Mouse (Mus musculus): Measurements from ENCODE around the gene Sac3d1. TPM values are rescaled to one million over a fixed set of nuclear protein-coding genes. Genes with fewer than 3 reads are reported as not detected.

Gene Sac3d1
- total RNA-seq, 4 experiments from 2014 or later: 8.8 to 11.4 (median 11.3) TPM

DNA sequence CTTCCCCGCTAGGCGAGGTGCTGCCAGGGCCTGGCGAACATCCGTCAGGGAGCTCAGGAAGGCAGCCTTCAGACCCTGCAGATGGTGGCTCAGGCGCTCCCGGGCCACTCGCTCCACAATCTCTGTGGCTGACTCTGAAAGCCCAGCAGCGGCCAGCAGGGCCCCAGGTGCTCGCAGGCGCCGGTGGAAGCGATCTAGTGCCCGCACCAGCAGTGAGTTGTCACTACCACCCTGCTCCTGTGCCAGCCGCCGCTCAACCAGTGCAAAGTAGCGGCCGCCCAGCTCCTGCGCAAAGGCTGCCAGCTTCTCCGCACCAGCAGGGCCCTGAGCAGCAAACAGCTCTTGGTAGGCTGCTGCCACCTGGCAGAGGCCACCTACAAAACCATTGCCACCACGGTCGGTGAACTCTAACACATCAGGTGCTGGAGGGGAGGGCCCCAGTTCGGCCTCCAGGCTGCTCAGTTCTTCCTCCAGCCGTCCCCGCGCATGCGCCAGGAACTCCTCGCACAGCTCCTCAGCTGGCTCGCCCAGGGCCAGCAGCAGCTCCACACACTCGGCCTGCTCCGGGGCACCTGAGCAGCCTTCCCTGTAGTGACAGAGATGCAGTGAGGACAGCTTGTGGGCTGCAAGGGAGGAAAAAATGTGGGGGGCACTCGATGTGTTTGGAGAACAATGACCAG is 47.7 kb downstream of the Sac3d1 start:
- no peak for DNase-seq (ENCODE audit: low spot score in 2 of 2)

DNA sequence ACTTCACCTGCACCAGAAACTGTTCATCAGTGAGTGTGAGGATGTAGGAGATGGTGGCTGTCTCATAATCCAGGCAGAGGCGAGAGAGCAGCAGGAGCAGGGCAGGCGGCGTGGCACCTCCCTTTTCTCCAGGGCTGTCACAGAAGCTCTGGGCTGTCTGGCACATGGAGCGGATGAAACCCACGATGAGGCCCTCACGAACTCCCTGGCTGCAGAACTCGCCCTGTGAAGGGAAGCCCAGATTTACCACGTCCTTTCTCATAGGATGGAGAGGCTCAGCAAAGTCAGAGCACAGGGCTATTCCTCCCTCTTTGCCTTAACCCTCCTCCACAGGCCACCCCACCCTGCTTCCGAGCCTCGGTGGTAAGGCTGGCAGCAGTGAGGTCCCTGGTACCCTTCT is 48.6 kb downstream of the Sac3d1 start:
- no peak for DNase-seq (ENCODE audit: low spot score in 2 of 2)

DNA sequence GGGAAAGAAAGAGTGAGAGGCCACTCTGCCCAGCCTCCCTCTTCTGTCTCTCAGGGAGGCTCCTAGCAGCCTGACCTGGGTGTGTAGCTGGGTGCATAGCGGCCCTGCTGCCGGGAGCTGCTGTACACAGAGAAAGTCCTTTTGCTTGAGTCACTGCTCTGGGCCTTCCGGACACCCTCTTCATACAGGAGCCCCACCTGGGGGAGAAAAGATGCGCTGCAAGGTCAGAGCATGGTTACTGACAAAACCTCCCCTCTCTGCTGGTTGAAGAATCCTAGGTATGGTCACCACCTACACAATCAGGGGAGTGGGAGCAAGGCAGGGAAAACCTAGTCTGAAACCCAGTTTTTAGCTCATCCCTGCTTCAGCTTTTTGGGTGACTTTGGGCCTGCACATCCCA is 49.5 kb downstream of the Sac3d1 start:
- no peak for DNase-seq (ENCODE audit: low spot score in 2 of 2)

DNA sequence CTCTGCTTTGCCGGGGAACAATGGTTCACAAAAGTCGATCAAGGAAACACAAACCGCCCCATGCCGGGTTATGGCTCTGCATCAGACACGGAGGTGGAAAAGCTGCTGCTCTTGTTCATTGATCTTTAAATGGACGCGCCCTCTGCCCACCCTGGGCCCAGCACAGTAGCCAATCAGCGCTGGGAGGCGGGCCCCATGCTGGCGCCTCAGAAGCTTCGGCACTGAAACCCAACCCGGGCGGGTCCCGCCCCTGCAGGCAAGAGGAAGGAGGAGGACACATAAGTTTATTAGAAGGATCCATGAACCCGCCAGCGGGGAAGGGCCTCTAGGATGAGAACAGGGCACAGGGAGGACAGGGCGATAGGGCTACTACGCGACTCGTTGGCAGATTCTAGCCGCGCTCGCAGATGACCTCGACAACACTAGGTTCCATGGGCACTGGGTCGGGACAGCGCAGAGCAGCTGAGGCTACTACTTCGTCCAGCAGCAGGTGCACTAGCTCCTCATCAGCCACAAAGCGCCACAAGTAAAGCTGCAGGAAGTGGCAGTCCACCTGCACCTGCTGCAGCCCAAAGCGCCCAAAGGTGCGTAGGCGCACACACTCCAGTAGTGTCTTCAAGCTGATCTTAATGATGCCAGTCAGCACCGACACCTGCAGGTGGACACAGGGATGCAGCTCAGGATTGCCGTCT is 50.6 kb downstream of the Sac3d1 start, which contains the start of gene Tm7sf2:
Gene Tm7sf2, minus strand, starts transcription at position 650 of the 692 bp plus-strand sequence.
- peak; percentile 84 to 85 for DNase-seq (ENCODE audit: low spot score in 2 of 2)

DNA sequence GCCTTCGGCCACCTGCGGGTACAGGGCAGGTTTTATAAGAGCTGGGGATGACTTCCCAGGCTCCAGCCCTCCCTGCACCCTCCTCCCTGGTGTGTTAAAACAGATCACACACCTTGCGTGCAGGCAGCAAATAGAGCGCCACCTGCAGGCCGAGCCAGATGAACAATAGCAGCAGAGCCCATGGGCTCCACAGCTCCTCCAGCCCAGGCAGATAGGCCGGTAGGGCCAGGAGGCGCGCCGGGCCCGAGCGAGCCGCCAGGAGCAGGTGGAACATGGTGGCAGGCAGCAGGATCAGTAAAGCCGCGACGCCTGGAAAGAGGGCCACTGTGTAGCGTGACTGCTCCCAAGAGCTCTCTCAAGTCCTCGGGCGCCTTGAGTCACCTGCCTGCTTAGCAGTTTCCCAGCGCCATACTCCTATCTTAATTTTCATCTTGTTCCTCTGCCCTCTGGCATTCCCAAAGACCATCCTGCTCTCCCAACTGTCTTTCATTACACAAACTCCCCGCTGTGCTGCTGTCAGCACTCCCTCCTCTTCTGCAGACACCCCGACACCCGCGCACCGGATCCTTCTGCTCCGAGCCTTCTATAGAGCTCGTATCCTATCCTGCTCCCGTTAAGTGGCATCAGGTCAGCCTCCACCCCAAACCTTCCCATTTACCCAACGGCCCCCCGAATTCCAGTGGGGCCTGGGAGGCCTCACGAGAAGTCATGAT is 51.3 kb downstream of the Sac3d1 start:
- DNase-seq (ENCODE audit: low spot score in 2 of 2): peak; percentile 63 to 71

DNA sequence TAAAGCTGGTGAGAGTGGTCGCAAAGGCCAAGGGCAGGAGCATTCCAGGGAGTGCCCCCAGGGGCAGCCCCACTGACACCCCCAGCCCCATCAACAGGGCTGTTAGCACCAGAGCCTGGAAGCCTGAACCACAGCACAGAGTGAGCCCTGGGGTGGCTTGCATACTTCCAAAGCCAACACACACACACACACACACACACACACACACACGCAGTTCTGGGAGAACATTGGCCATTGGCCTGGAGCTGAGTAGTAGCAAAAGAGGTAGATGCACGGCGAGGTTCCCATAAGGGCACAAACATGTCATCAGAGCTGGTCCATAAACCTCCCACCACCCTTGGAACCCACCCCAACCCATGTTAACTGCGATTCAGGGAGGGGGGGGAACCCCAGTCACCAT is 51.9 kb downstream of the Sac3d1 start:
- no peak for DNase-seq (ENCODE audit: low spot score in 2 of 2)

Other genes starting within 250 kb of the Sac3d1 start
- gene Frmd8, start 243.4 kb downstream of the Sac3d1 start, total RNA-seq (2022): 1 to 10 TPM; 2.7 to 4.5 (median 3.0) TPM
- gene Slc25a45, start 240.8 kb downstream of the Sac3d1 start, total RNA-seq (2022): 1 to 10 TPM in 3 of 4 experiments, under 1 TPM in 1; 0.80 to 1.3 (median 1.1) TPM
- gene Tigd3, start 224.5 kb downstream of the Sac3d1 start, total RNA-seq (2022): under 1 TPM; 0.12 to 0.34 (median 0.26) TPM
- gene Dpf2, start 205.6 kb downstream of the Sac3d1 start, total RNA-seq (2022): 10 to 100 TPM; 70.5 to 97.8 (median 77.4) TPM
- 1 to 10 TPM; 8.6 to 9.9 (median 8.7) TPM for gene Cdc42ep2, start 193.8 kb downstream of the Sac3d1 start, total RNA-seq (2022)
- 1 to 10 TPM; 4.5 to 9.4 (median 7.2) TPM for gene Pola2, start 154.4 kb downstream of the Sac3d1 start, total RNA-seq (2022)
- not detected for gene Slc22a20, start 132.5 kb downstream of the Sac3d1 start, total RNA-seq (2022)
- gene Capn1, start 102.8 kb downstream of the Sac3d1 start, total RNA-seq (2022): 100 to 1,000 TPM in 1 of 4 experiments, 10 to 100 TPM in 3; 85.0 to 113 (median 89.0) TPM
- gene Syvn1, start 72.1 kb downstream of the Sac3d1 start, total RNA-seq (2022): 10 to 100 TPM; 14.5 to 19.6 (median 18.7) TPM
- 10 to 100 TPM; 21.2 to 23.0 (median 22.3) TPM for gene Mrpl49, start 60.9 kb downstream of the Sac3d1 start, total RNA-seq (2022)
- gene Fau, start 60.8 kb downstream of the Sac3d1 start, total RNA-seq (2022): 100 to 1,000 TPM; 428 to 532 (median 479) TPM
- gene Znhit2, start 57.5 kb downstream of the Sac3d1 start, total RNA-seq (2022): 10 to 100 TPM; 10.2 to 11.3 (median 11.0) TPM
- 1 to 10 TPM; 2.5 to 5.5 (median 4.0) TPM for gene Tm7sf2, start 50.3 kb downstream of the Sac3d1 start, total RNA-seq (2022)
- gene Vps51, start 41.4 kb downstream of the Sac3d1 start, total RNA-seq (2022): 10 to 100 TPM; 17.0 to 23.5 (median 20.4) TPM
- gene Tmem262, start 38.6 kb downstream of the Sac3d1 start, total RNA-seq (2022): not detected
- not detected for gene Gm28374, start 36.4 kb downstream of the Sac3d1 start, total RNA-seq (2022)
- gene Zfpl1, start 33.7 kb downstream of the Sac3d1 start, total RNA-seq (2022): 10 to 100 TPM; 11.0 to 15.0 (median 11.7) TPM
- not detected for gene Cdca5, start 33.7 kb downstream of the Sac3d1 start, total RNA-seq (2022)
- not detected for gene AC131692.1, start 24.2 kb downstream of the Sac3d1 start, total RNA-seq (2022)
- not detected for gene Naaladl1, start 12.9 kb downstream of the Sac3d1 start, total RNA-seq (2022)
- gene Snx15, start 9.7 kb upstream of the Sac3d1 start, total RNA-seq (2022): 10 to 100 TPM in 2 of 4 experiments, 1 to 10 TPM in 2; 8.0 to 10.9 (median 9.7) TPM
- under 1 TPM; 0.24 to 0.44 (median 0.41) TPM for gene Batf2, start 22.3 kb upstream of the Sac3d1 start, total RNA-seq (2022)
- 10 to 100 TPM; 68.5 to 81.8 (median 69.9) TPM for gene Arl2, start 22.9 kb upstream of the Sac3d1 start, total RNA-seq (2022)
- not detected for gene Majin, start 65.7 kb upstream of the Sac3d1 start, total RNA-seq (2022)
- gene Gpha2, start 107.7 kb upstream of the Sac3d1 start, total RNA-seq (2022): not detected
- gene Ppp2r5b, start 117.2 kb upstream of the Sac3d1 start, total RNA-seq (2022): 10 to 100 TPM; 34.2 to 39.2 (median 36.4) TPM
- 10 to 100 TPM; 16.5 to 18.9 (median 18.6) TPM for gene Atg2a, start 123.0 kb upstream of the Sac3d1 start, total RNA-seq (2022)
- gene Ehd1, start 158.1 kb upstream of the Sac3d1 start, total RNA-seq (2022): 10 to 100 TPM; 24.1 to 29.2 (median 26.5) TPM
- gene Cdc42bpg, start 187.8 kb upstream of the Sac3d1 start, total RNA-seq (2022): 10 to 100 TPM in 1 of 4 experiments, 1 to 10 TPM in 3; 7.6 to 11.5 (median 8.5) TPM
- 1 to 10 TPM; 5.3 to 7.9 (median 6.3) TPM for gene Men1, start 216.3 kb upstream of the Sac3d1 start, total RNA-seq (2022)
- 10 to 100 TPM in 1 of 4 experiments, 1 to 10 TPM in 3; 6.9 to 10.7 (median 8.0) TPM for gene Map4k2, start 222.5 kb upstream of the Sac3d1 start, total RNA-seq (2022)
- 10 to 100 TPM; 69.0 to 88.0 (median 73.8) TPM for gene Sf1, start 245.0 kb upstream of the Sac3d1 start, total RNA-seq (2022)